Mouse (Mus musculus): ENCODE results near the gene Irx3. TPM values are rescaled to one million over a fixed set of nuclear protein-coding genes. Genes with fewer than 3 reads are reported as not detected.

The Irx3 gene
- polyA plus RNA-seq, 1 experiment from 2014 or later: 12.8 TPM

DNA sequence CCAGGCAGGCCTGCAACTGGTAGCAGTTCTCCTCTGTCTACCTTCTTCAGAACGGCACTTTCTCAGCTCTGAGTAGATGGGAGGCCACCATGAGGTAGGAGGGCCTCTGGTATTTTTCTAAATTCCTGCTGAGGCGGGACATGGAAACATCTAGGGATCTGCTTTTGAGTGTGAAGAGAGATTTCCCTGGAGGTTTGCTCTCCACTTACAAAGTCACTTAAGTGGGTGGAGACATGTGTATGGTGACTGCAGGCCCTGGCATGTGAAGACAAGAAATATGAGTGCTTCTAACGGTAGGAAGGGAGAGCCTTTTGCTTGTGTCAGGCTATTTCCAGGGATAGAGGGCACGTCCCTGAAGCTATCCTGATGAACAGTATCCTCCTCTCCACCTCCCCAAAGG is 17.9 kb upstream of the Irx3 start:
- Histone ChIP-seq H3K4me2 (no peak overlapping the region), H3K36me3 (no peaks in the 10 kb centered on the region), H3K27me3 (replicated peaks) (peaks cover 35% of the 10 kb centered on the region), H3K27ac (replicated peaks) (peak overlapping the region; percentile 49), H3K9ac (no peak overlapping the region), H3K4me1 (peaks cover 42% of the 10 kb centered on the region), H3K9me3 (no peaks in the 10 kb centered on the region), H3K4me3 (no peak overlapping the region)
- ATAC-seq (ENCODE audit: extremely low read depth, insufficient number of reproducible peaks, low FRiP score, low TSS enrichment): no peak
- WGBS: 24% methylated on average over 4 of the region's 4 CpGs

DNA sequence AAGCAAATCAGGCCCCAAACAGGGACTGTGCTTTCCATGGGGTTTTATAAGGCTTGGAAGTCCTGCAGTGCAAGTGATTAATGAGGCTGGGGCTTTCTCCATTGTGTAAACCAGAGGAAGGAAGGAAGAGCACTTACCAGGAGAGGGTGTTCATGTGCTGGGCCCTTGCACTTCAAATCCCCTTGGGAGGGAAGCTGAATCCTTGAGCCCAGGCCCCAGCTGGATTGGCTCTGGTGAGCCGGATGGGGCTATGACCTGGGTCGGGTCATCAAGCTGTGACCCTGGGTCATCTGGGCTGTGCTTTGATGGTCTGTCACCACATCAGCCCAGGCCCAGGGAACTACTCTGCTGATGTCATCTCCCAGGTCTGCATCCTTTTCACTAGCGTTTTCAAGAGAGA is 16.9 kb upstream of the Irx3 start:
- Histone ChIP-seq H3K4me1 (peaks cover 44% of the 10 kb centered on the region), H3K27ac (replicated peaks) (no peak overlapping the region), H3K36me3 (no peaks in the 10 kb centered on the region), H3K4me3 (no peak overlapping the region), H3K4me2 (no peak overlapping the region), H3K9me3 (no peaks in the 10 kb centered on the region), H3K9ac (no peak overlapping the region), H3K27me3 (replicated peaks) (peaks cover 27% of the 10 kb centered on the region)
- no peak for ATAC-seq (ENCODE audit: extremely low read depth, insufficient number of reproducible peaks, low FRiP score, low TSS enrichment)
- 21% methylated on average over 3 of the region's 3 CpGs for WGBS

DNA sequence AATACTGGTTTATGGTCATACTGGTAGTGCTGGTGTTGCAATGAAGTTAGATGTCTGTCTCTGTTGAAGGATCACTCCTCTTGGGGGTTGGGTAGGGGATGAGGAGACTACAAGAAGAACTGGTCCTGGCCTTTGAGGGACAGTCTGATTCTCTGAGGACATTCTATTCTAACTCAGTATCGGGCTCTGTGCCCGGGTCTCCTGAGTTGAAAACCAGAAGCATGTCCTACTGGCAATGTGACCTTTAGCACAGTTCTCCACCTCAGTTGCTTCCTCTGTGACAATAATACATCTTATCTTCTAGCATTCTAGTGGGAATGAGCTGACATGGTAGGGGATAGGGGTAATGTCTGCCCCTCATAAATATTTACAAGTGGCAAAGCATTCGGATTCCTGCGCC is 12.2 kb upstream of the Irx3 start:
- no peaks in the 10 kb centered on the region for H3K9me3 ChIP-seq
- H3K27me3 ChIP-seq (replicated peaks): peaks cover 35% of the 10 kb centered on the region
- no peak overlapping the region for H3K4me3 ChIP-seq
- ATAC-seq (ENCODE audit: extremely low read depth, insufficient number of reproducible peaks, low FRiP score, low TSS enrichment): no peak
- no peak overlapping the region for H3K4me2 ChIP-seq
- 73% methylated on average over 4 of the region's 4 CpGs for WGBS
- H3K4me1 ChIP-seq: peaks cover 22% of the 10 kb centered on the region
- no peak overlapping the region for H3K27ac ChIP-seq (replicated peaks)
- no peak overlapping the region for H3K9ac ChIP-seq
- H3K36me3 ChIP-seq: no peaks in the 10 kb centered on the region

DNA sequence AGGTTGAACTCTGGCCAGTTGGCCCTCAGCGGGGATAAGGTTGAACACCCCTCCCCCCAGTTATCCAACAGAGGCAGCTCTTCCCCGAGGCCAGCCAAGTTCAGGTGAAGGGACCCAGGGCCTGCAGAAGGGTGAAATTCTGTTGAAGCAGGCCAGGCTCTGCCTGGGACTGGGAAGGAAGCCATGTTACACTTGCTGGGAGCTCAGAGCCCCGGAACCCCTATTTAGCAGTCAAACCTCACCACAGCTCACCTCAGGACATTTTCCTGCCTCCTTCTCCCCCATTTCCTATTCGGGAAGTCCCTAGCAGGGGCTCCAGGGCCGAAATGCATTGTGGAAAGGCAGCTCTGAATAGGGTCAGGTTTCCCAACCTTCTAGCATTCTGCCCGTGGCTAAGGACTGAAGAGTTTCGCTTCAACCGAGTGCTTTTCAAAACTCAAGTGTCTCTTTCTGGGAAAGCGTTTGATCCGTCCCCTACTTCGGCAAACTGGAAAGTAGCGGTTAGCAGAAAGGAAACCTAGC is 4.9 kb upstream of the Irx3 start:
- Histone ChIP-seq H3K36me3 (no peaks in the 10 kb centered on the region), H3K4me3 (peak overlapping the region; percentile 47), H3K9me3 (no peaks in the 10 kb centered on the region), H3K4me2 (peak overlapping the region; percentile 69), H3K27me3 (replicated peaks) (peaks cover 89% of the 10 kb centered on the region), H3K4me1 (peaks cover 47% of the 10 kb centered on the region), H3K9ac (peak overlapping the region; percentile 75), H3K27ac (replicated peaks) (no peak overlapping the region)
- WGBS: 21% methylated on average over 12 of the region's 12 CpGs
- no peak for ATAC-seq (ENCODE audit: extremely low read depth, insufficient number of reproducible peaks, low FRiP score, low TSS enrichment)

DNA sequence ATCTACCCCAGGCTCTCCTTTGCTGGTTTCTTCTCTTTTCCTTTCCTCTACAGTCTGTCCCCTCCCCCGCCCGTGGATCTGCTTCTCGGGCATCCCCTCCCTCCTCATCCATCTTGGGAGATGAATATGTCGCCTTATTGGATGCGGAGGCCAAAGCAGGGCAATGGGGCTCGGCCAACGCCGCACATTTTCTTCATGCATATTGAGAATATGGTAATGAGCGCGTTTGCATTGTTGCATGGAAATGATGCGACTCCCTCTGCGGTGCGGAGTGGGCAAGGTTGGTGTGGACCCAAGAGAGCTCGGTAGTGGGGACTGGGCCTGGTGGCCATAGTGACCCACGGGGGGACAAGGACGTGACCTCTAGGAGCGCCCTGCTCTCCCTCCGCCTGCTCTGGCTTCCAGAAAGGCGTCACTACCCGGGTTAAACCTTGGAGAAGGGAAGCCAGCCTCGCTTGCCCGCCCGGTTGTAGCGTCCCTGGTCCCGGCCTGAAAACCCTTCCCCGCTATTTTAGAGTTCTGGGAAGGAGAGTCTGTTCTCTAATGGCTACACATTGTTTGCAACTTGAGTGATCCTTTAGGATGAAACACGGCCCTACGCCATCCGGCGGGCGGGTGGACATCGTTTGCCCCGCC is 4.3 kb upstream of the Irx3 start:
- Histone ChIP-seq H3K9ac (peak overlapping the region; percentile 75), H3K4me1 (peaks cover 47% of the 10 kb centered on the region), H3K4me2 (peak overlapping the region; percentile 69), H3K36me3 (no peaks in the 10 kb centered on the region), H3K9me3 (no peaks in the 10 kb centered on the region), H3K4me3 (peak overlapping the region; percentile 47), H3K27me3 (replicated peaks) (peaks cover 89% of the 10 kb centered on the region), H3K27ac (replicated peaks) (no peak overlapping the region)
- WGBS: 7% methylated on average over 33 of the region's 33 CpGs
- no peak for ATAC-seq (ENCODE audit: extremely low read depth, insufficient number of reproducible peaks, low FRiP score, low TSS enrichment)

DNA sequence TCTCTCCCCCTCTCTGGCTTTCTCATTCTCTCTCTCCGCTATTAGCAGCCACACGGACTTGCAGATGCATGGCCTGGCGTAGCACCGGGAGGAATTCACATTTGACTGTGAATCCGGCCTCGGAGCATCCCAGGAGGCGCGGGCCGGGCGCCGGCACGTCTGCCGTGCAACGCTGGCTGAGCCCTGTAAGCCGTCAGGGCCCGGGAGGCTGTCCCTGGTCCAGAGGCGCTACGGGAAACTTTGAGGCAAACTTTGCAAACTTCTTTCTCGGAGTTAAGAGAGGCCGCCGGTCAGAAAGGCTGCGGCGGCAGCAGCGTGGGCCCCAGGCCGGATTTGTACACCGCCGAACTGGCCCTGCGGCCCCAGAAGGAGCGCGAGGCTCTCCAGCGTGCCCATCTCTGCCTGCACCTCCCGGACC is 3.4 kb upstream of the Irx3 start:
- Histone ChIP-seq H3K9me3 (no peaks in the 10 kb centered on the region), H3K27ac (replicated peaks) (no peak overlapping the region), H3K4me3 (peak overlapping the region; percentile 47), H3K4me2 (peak overlapping the region; percentile 69), H3K27me3 (replicated peaks) (peaks cover 94% of the 10 kb centered on the region), H3K36me3 (no peaks in the 10 kb centered on the region), H3K4me1 (peaks cover 48% of the 10 kb centered on the region), H3K9ac (peak overlapping the region; percentile 75)
- WGBS: 2% methylated on average over 32 of the region's 32 CpGs
- no peak for ATAC-seq (ENCODE audit: extremely low read depth, insufficient number of reproducible peaks, low FRiP score, low TSS enrichment)

DNA sequence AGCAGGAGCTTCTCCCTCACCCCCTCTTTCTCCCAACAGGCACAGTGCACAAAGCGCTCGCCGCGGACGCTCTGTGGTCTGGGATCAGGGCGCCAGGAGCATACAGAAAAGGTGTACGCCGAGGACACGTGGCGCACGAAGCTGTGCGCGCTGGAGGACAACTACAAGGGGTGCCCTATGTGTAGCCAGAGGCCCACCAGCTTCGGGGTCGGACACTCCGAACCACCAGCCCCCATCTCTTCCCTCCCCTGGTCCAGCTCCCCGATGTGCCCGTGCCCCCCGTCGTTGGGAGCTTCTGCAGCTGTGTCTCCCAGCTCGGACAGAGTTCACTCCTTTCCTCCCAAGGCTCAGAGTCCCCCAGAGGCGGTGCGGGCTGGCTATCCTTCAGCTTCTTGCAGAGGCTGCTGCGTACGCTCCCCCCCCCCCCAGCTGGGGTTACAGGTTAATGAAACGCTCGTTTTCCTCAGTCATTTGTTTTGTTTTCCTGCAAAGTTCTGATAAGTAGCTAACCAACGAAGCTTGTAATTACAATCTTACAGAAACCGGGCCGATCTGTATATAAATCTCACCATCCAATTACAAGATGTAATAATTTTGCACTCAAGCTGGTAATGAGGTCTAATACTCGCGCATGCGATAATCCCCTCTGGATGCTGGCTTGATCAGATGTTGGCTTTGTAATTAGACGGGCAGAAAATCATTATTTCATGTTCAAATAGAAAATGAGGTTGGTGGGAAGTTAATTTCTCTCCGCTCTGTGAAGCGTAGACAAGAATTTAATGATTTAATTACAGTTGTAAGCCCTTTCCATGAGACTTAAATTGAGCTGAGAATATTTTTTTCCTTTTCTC is 2.8 kb upstream of the Irx3 start:
- no peak overlapping the region for H3K27ac ChIP-seq (replicated peaks)
- H3K4me2 ChIP-seq: peak overlapping the region; percentile 69
- ATAC-seq (ENCODE audit: extremely low read depth, insufficient number of reproducible peaks, low FRiP score, low TSS enrichment): no peak
- H3K9me3 ChIP-seq: no peaks in the 10 kb centered on the region
- H3K4me1 ChIP-seq: peaks cover 55% of the 10 kb centered on the region
- 5% methylated on average over 36 of the region's 36 CpGs for WGBS
- no peaks in the 10 kb centered on the region for H3K36me3 ChIP-seq
- peak overlapping the region; percentile 75 for H3K9ac ChIP-seq
- H3K27me3 ChIP-seq (replicated peaks): peaks cover 97% of the 10 kb centered on the region
- H3K4me3 ChIP-seq: peak overlapping the region; percentile 47

DNA sequence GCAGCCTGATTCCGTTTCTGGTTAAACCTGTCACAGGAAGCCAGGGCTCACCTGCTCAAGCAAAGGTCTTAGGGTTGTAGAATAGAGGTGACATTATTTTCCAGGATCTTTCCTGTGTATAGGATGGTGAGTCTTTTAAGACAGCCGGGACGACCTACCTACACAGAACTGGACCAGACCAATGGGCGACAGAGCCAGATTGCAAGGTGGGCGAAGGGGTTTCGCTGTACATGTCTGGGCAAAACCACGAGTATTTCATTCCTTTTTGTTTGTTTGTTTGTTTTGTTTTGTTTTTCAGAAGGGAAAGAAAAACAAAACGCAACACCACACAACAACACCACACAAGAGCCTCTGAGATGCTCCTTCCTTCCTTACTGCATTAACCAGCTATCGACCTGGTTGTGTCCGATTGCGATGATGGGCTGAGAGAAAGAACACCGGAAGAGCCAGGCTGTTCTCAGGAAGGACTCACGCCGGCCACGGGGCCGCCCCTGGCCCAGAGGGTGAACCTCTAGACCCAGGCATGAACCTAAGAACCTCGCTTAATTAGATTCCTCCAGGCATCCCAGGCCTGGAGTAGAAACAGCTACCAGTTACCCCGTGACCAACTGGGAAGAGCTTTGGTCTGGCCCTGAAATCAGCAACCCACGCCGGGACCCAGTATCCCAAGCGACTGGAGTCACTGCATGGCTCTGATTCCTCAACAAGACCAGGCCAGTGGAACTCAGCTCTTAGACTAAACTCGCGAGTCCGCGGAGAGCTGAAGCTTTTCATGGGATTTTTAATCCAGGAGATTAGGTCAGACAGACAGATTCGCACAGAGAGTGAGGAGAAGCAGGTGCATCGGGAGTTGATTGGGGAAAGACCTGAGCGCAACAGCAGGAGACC is 1.9 kb upstream of the Irx3 start:
- WGBS: 22% methylated on average over 28 of the region's 28 CpGs
- Histone ChIP-seq H3K9me3 (no peaks in the 10 kb centered on the region), H3K27ac (replicated peaks) (no peak overlapping the region), H3K36me3 (no peaks in the 10 kb centered on the region), H3K4me2 (peak overlapping the region; percentile 69), H3K4me1 (peaks cover 63% of the 10 kb centered on the region), H3K4me3 (peak overlapping the region; percentile 47), H3K27me3 (replicated peaks) (peaks cover 97% of the 10 kb centered on the region), H3K9ac (0 out of 2 replicates have a peak overlapping the region, but pooled peaks have one; percentile 1)
- ATAC-seq (ENCODE audit: extremely low read depth, insufficient number of reproducible peaks, low FRiP score, low TSS enrichment): no peak

DNA sequence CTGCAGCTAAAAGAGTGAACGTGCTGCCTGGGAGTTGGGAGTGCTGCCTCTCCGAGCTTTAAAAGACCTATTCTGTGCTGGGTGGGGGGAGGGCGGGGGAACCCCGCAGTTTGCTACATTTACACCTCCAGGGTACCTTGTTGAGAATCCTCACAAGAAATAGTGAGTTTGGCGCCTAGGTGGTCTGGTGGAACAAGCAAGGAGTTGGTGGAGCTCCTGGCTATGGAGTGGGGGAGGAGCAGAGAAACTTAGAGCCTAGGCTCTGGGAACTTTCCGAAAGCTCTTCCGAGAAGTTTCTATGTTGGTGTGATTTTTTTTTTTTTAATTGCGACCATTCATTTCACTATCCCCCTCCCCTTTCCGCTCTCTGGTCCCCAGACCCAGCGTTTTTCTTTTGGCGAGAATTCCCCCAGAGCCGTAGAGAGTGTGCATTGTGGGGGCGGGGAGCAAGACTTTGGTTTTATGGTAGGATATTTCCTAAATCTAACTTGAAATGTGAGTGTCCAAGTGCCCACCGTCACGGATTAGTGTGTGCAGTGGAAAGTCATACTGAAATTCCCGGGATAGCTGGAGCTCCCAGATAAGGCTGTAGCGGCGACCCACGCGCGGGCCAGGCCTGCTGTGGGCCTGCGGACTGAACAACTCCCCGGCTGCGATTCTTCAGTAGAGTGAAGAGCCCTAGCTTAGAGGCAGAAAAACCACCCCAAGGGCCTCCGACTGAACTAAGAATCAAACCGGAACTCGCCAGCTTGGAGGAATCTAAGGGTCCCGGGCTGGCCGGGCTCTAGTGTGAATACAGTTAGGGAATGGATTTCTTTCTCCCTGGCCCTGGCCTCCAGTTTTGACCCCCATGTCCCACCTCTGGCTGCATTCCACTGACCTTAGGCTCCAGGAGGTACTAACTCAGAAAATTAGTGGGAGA is 795 bp upstream of the Irx3 start:
- WGBS: 4% methylated on average over 29 of the region's 29 CpGs
- peak overlapping the region; percentile 84 for H3K4me3 ChIP-seq
- no peaks in the 10 kb centered on the region for H3K9me3 ChIP-seq
- no peak for ATAC-seq (ENCODE audit: extremely low read depth, insufficient number of reproducible peaks, low FRiP score, low TSS enrichment)
- peak overlapping the region; percentile 97 for H3K27ac ChIP-seq (replicated peaks)
- peaks cover 69% of the 10 kb centered on the region for H3K4me1 ChIP-seq
- H3K27me3 ChIP-seq (replicated peaks): peaks cover 97% of the 10 kb centered on the region
- H3K9ac ChIP-seq: peak overlapping the region; percentile 94
- H3K4me2 ChIP-seq: peak overlapping the region; percentile 90
- H3K36me3 ChIP-seq: no peaks in the 10 kb centered on the region

DNA sequence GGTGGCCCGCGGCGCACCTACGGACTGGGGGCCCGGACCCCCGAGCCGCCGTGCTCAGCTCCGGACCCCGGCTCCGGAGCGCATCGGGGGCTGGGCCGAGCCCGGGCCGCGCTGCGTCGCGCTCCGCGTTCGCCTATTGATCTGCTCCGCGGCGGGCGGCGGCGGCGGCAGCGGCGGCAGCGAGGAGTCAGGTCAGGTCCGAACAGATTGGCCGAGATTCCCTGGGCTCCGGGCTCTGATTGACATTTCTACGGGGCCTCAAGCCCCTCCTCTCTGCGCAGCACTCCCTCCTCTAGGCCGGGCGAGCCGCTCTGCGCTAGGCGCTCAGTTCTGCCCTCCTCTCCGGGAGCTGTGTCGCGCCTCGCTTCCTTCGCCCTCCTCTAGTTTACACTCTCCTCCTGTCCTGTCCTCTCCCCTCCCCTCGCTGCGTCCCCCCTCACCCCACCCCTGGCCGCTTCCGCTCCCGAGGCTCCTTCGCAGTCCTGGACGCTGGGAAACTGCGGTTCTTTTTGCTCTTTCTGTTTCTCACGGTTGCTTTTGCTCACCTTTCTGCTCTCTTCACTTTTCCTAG is 541 bp downstream of the Irx3 start:
- H3K9me3 ChIP-seq: no peaks in the 10 kb centered on the region
- H3K27ac ChIP-seq (replicated peaks): peak overlapping the region; percentile 97
- WGBS: under 1% methylated on average over 57 of the region's 57 CpGs

More for the DNA sequence above, 541 bp downstream of the Irx3 start:
- H3K36me3 ChIP-seq: no peaks in the 10 kb centered on the region
- peak; percentile 71 for ATAC-seq (ENCODE audit: extremely low read depth, insufficient number of reproducible peaks, low FRiP score, low TSS enrichment)
- H3K9ac ChIP-seq: peak overlapping the region; percentile 94
- H3K4me2 ChIP-seq: peak overlapping the region; percentile 90
- H3K4me1 ChIP-seq: peaks cover 63% of the 10 kb centered on the region
- H3K4me3 ChIP-seq: peak overlapping the region; percentile 84
- peaks cover 96% of the 10 kb centered on the region for H3K27me3 ChIP-seq (replicated peaks)

Measured in heart, embryonic 13.5 days (tissue).